Mouse (Mus musculus) left cerebral cortex, adult 18-20 months (tissue): ENCODE measurements at regions not wholly inside any gene's neighbourhood (a gene's known extent, or its start where the extent isn't known, plus 50 kb on each side); places are given as distances from the start of the nearest gene placed in this dataset.

Source experiments
- DNase-seq, 2 experiments: peaks; one replicate each; pipeline ENCODE4 v3.0.0; 2021 to 2022; ENCODE audit warnings: low spot score in 2 of 2, mixed read lengths in 1 of 2

- DNase-seq = no peak
Observed at GRCm38 (mm10) chr10:8021971-8022370, 65.9 kb upstream of the Tab2 start.

GRCm38 (mm10) chr10:8020916-8021705 lies 65.1 kb upstream of the Tab2 start:
- no peak for DNase-seq

GRCm38 (mm10) chr10:8020113-8020512 lies 64.1 kb upstream of the Tab2 start:
- DNase-seq = no peak

- no peak for DNase-seq
Observed at GRCm38 (mm10) chr10:8018229-8019026, 62.4 kb upstream of the Tab2 start.

GRCm38 (mm10) chr10:8016741-8017140 lies 60.7 kb upstream of the Tab2 start:
- DNase-seq = no peak

GRCm38 (mm10) chr10:8011744-8012143 lies 55.7 kb upstream of the Tab2 start:
- DNase-seq = no peak

GRCm38 (mm10) chr10:8011138-8011537 lies 55.1 kb upstream of the Tab2 start:
- DNase-seq = no peak

- no peak for DNase-seq
Observed at GRCm38 (mm10) chr10:8009855-8010254, 53.8 kb upstream of the Tab2 start.

GRCm38 (mm10) chr10:8007990-8008368 lies 51.9 kb upstream of the Tab2 start:
- DNase-seq = no peak

- no peak for DNase-seq
Observed at GRCm38 (mm10) chr10:8007286-8007989, 51.4 kb upstream of the Tab2 start.
